Mouse (Mus musculus) heart, postnatal 36 days (tissue): Measurements from ENCODE around the gene Tenm4. TPM values are rescaled to one million over a fixed set of nuclear protein-coding genes. Genes with fewer than 3 reads are reported as not detected.

Source experiments
- DNase-seq, 2 experiments: peaks; one replicate each; pipeline ENCODE4 v3.0.0; 2021 to 2022
- intact Hi-C: fragments of 180-260 bp; cut with DNase I; formaldehyde crosslinking; loops from one replicate; pipeline ENCODE4 v1.15.1; 2025
- total RNA-seq, 2 experiments: library from RNA; stranded (reverse); gene quantifications; 2 replicates each; pipeline ENCODE4 v1.2.3; 2021

Gene Tenm4
- total RNA-seq, 2 experiments from 2014 or later, result 0.36 to 0.81 TPM

DNA sequence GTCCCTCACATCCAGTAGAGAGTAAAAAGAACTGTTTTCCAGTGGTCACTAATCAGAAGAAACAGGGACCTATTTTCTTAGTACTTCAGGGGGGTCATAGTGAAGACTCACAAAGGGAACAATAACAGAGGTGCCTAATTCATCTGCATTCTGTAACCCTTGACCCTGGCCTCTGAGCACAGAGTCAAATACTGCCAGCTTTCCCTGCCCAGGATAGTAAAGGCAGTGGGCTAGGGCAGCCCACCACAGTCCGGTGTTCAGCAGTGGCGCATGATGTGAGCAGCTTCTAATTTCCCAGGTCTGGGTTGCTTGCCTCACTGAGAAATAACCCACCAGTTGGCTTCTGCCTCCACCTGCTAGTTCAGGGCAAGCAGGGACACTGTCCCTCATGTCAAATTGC lies 221.6 kb downstream of the Tenm4 start:
- DNase-seq, result no peak
- intact Hi-C loops, result no loop called here

DNA sequence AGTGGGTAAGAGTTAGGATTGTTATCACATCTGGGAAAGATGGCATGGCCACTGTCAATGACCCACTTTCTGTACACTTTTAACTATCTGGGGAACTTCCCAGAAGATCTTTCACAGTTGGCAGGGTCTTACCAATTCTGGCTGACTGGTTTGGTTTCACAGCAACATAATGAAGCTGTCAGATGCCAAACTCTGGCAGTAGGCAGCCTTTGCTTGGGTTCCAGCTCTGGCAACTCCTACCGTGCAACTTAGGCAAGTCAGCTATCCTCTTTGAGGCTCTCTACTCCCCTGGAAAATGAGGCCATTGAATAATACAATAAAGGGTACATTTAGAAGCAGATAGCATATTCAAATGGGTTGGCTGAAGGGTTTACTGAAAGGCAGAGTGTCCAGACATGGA lies 226.9 kb downstream of the Tenm4 start:
- no peak for DNase-seq
- intact Hi-C loops, result no loop called here

DNA sequence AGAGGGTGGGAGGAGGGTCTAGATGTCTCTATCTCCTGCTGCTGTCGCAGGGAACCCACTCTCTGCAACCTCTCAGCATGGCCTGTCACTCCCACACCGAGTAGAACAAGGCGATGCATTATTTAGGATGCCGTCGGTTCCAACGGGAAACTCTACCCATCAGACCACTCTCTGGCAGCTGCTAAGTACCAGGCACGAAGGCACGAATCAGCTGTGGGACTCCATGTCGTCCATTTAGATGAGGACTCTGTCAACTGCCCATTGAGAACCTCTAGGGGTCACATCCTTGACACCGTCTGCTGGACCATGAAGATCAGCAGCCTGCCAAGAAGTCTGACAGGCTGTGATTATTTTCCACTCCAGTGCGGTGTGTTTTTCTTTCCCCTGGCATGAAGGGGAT lies 229.4 kb downstream of the Tenm4 start:
- no peak for DNase-seq
- intact Hi-C loops, result no loop called here

DNA sequence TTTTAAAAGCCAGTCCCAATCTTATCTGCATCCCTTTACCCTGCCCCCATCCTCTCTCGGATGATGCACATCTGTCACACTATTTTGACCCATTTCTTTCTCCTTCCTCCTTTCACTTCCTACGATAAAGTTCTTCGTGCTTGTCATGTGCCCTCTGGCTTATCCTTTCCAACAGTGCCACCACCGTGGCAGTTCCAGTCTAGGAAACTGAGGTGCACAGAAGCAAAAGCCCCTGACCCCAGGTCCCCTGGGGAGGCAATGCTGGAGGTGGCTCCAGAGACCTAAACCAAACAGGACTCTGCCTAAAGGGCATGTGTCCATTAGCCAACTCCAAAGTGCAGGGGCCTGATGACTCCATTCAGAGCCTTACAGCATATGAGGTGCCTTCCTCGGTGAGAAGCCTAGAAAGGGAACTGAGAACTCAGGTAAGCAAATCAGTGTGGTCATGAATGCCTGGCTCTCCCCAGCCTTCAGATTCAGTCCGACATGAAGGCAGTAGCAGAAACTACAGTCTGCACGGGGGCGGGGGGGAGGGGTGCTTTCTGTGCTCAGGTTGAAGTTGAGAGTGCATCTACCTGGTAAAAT lies 235.7 kb downstream of the Tenm4 start:
- no peak for DNase-seq
- intact Hi-C loops, result no loop called here

DNA sequence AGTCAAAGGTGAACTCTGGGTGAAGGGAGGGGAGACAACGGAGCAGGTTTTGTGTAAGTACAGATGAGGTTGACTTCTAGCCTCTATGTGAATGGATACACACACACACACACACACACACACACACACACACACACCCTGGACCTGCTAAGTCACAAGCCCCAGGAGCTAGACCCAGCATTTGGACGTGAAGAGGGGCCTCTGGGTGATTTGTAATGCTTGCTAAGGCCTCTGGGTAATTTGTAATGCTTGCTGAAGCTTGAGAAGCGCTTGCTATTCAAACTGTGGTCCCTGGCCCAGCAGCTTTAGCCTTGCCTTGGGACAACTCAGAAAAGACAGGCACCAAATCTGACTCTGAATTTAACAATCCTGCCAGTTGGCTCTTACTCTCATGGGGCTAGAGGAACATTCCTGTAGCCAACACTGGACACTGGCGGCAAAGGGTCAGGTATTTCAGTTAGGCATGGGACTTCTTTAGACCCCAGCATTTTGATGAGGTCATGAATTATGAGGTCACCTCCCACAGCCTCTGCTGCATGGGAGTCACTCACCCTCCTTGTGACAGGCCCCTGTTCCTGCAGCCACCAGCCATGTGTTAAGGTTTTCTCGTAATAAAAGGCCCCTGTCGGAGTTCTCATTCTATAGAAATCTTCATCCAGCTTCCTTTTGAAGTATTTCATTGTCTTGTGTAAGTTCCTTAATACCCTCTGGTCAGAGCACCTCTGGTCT lies 237.3 kb downstream of the Tenm4 start:
- intact Hi-C loops, result no loop called here
- no peak for DNase-seq

DNA sequence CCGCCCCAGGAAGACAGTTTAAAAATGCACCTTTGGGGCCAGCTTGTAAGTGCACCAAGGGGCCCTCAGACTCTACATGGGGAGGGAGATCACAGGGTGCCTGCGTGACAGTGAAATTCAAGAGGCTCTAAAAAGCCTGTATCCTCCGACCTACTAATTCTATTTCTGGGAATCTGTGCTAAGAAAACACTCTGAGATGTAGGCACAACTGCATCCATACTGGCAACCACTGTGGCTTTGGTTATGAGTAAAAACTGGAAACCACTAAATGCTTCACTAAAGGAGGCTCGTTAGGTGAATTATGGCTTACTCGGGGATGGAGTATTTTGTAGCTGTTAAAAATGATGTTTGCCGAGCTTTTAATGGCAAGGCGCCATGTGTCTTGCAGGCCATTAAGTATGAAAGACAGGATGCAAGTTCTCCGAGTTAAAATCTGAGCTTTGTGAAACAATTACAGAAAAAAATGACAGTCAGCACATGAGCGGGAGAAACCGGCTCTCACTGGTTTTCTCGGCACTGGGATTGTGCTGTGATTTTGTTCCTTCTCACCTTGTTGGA lies 238.4 kb downstream of the Tenm4 start:
- intact Hi-C loops, result no loop called here
- DNase-seq, result no peak

DNA sequence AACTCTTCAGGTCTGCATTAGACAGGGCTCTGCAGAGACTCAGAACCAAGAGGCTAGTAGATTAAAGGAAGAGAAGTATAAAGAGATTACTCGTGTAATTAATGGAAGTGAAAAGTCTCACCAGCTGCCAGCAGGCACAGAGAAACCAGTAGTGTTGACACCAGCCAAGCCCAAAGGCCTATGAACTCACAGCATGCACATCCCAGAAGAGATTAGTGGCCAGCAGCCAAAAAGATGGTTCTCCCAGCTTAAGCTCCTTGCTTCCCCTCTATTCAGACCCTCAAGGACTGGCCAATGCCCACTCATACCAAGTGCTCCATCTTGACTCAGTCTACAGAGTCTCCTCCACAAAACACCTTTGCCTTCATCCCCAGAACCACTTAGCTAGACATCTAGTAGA lies 242.8 kb downstream of the Tenm4 start:
- intact Hi-C loops, result no loop called here
- DNase-seq, result no peak

DNA sequence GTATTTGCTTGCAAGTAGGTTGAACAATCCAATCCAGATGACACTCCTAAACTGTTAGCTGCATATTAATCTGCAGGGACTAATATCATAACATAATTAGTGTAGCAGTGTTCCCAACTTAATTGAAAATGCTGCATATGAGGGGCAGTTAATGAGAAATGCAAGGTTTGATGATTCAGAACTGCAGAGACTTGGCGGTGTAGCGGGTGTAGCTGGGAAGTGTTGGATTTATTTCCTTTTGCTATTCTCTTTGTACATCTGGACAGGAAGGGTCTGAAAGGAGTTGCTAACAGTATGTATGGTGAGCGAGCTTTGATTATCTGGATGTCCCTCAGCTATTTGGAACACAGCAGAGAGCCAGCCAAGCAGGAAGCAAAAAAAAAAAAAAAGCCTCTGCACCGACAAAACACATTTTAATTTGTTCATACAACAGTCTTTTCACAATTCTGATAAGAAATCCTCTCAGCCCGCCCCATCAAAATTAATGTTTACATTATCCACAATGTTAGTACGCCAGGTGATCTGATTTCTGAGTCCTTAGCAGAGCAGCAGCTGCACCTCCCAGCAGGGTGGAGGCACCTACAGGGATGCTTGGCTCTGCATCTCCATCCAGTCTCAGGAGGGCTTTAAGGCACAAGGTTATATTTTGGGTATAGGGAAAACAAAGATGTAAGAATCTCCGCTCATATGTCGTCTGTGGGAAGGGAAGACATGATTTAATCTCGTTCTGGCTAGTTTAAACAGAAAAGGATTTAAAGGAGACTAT lies 243.4 kb downstream of the Tenm4 start:
- intact Hi-C loops, result no loop called here
- DNase-seq, result no peak

DNA sequence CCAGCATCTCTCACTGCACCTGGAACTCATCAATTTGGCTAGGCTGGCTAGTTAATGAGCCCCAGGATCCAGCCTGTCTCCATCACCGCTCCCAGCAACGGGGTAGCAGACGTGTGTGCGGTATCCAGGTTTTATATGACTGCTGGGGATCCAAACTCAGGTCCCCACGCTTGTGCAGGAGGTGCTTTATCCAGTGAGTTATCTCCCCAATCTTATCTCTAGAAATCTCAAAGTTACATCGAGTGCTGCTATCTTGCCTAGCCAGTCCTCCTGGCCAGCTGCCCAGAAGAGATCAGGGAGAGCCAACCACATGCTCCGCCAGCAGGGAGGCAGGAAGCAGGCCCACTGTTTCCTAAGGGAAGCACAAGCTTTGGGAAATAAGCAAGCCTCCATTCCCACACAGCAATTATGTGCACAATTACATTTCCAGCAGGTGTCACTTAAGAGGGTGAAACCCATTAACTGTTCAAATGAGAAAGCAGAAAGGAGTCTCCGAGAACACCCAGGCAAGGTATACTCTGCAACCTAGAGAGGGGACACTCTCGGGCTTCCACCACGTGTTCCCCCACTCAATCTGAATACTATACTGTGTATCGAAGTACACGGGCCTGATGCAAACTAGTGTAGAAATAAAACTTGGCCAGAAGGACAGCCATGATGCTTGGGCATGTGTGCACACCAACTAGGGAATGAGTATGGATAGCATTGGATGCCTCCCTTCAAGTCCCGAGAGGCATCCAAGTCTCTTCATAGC lies 246.4 kb downstream of the Tenm4 start:
- DNase-seq, result peak; percentile 18 to 58
- intact Hi-C loops, result no loop called here

DNA sequence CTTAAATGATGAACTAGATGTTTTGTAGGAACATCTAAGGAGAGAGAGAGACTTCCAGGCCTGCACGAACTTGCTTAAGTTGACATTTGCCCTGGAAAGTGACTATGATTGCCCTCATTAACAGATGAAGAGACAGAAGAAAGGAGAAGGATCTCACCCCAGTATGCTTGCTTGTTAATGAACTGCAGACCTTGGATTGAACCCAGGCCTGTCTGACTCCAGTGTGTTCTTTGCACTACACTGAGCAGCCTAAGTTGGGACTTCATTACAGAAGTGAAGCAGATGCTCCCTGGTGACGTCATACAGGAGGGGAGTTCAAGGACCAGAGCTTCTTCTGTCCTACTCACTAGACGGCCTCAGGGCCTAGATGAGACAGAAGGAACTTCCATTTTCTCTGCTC lies 247.1 kb downstream of the Tenm4 start:
- intact Hi-C loops, result no loop called here
- no peak for DNase-seq

DNA sequence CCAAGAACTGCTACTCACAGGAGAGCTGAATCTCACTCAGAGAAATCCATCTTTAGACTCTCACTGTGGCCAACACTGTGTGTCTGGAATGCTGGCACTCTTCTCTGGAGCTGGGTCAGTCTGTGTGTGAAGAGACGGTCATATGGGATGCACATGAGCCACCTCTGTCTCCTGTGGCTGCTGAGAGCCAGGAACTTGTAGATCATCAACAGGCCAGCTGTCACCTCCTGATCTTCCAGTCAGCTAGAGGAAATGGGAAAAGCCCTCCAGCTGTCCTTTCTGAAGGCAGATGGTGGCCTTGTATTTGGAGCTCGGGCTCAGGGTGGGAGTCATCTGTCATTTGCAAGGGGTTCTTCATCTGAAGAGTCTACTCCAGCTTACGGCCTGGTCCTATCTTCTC lies 249.0 kb downstream of the Tenm4 start:
- no peak for DNase-seq

DNA sequence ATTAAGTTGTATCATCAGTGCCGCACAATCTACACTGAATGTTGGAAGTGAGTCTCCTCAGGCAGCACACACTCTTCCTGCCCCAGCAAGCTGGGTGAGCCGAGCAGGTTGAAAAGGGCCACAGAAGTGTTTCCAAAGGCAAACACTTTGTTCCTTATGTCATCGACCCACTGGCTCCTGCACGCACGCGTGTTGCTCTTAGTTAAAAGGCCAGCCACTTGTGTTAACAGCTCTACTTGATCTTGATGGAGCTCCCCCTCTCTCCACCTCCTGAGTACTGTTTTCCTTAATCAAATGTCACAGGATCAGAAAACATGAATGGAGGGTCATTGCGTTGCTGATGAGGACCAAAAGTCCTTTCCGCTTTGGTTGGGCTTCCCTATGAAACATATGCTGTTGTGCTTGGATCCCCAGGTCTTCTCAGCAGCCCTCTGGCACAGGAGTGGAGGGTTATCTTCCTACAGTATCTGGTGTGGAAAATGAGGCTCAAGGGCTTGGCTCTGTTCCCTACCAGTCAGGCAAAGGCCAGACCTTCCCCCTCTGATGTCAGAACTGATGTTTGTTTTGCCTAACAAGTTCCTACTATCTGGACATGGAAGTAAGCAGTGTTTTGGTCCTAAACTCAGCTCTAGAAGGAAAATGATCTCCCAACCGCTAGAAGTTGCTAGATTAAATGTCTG lies 250.0 kb downstream of the Tenm4 start:
- intact Hi-C loops, result no loop called here
- peak; percentile 7 to 26 for DNase-seq

More for the DNA sequence above, 249.0 kb downstream of the Tenm4 start:
- intact Hi-C loops, result no loop called here

DNA sequence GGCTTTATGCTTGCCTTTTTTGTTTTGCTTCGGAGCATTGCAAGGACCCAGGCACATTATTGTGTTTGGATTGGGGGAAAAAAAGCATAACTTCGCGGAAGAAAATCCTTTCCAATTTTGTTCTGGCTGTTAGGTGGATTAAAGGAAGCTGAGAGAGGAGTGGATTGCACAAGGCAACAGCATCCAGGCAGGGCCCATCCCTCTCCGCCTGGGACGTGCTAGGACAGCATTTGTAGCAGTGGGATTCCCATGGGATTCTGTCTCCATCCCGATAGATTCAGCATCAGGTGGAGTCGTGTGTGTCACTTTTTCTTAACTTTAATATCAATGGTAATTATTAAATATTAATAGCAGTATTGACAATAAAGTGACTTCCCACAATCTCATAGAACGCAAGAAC lies 255.9 kb downstream of the Tenm4 start:
- intact Hi-C loops, result no loop called here
- DNase-seq, result no peak

DNA sequence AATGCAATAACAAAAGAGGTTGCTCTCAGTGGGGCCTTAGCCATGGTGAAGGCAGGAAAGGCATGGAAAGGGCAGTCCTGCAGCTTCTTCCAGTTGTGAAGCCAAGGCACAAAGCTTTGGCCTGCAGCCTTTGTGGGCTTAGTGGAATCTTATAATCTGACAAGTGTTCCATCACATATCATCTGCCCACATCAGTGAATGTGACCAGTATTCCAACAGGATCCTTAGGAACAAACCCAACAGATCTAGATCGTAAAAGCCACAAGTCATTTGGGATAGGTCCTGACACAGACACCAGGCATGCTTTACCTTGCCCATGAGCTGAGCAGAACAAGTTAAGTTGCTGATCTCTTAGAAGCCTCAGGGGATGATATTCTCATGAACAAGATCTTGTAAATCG lies 262.3 kb downstream of the Tenm4 start:
- DNase-seq, result no peak
- intact Hi-C loops, result no loop called here

DNA sequence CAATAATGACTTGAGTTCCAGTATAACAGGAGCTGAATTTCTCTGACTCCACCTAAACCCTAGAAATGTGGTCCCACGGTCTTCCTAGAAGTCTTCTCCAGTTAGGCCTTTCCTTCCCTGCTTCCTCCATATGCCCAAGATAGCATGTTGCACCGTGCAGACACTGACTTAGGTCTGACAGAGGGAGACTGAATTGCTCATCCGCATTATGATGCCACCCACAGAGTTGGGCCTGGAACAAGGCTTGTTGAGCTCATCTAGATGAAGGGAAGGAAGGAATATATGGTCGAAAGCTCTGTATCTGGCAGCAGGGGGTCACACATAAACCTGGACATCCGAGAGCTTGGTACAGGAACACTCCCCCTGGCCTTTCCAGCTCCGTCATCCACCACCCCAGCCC lies 267.3 kb downstream of the Tenm4 start:
- intact Hi-C loops, result no loop called here

DNA sequence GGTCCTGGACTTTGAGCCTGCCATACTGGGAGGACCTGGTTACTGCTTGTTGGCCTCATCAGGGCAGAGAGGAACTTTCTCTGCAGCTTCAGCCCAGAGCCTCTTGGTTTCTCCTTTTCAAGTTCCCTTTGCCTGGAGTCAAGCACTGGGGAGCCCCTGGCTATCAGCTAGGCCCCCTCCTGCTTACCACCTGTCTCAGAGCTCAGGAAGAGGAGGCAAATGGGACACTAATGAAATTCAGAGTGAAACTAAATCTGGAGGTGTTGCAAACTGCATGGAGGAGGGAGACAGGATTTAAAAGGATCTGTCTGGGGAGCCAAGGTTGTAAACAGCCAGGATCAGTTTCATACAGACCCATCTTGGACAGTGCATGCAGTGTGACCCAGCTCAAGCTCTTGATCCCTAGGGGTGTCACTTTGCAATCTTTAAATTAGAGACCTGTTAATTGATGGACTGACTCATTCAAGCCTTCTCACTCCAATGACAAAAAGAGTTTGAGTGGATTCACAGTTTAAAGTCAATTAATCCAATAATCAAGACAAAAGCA lies 269.2 kb downstream of the Tenm4 start:
- no peak for DNase-seq
- intact Hi-C loops, result no loop called here

More for the DNA sequence above, 267.3 kb downstream of the Tenm4 start:
- DNase-seq, result no peak

DNA sequence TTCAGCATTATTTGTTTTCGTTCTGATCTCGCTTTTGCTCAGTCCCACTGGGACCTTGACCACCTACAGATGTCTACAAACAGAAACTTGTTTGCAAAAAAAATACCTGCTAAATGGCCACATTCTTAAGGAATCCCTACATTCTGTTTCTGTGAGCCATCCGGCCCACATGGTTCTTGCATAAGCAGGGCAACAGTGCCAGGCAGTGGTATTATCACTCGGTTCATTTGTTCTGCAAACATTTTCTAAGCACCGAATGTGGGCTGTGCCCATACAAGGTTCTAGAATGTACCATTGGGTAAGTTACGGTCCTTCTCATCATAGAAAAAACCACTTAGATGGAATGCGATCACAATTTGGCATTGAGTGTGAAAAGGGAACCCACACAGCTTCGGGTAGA lies 274.7 kb downstream of the Tenm4 start:
- no peak for DNase-seq
- intact Hi-C loops, result no loop called here

DNA sequence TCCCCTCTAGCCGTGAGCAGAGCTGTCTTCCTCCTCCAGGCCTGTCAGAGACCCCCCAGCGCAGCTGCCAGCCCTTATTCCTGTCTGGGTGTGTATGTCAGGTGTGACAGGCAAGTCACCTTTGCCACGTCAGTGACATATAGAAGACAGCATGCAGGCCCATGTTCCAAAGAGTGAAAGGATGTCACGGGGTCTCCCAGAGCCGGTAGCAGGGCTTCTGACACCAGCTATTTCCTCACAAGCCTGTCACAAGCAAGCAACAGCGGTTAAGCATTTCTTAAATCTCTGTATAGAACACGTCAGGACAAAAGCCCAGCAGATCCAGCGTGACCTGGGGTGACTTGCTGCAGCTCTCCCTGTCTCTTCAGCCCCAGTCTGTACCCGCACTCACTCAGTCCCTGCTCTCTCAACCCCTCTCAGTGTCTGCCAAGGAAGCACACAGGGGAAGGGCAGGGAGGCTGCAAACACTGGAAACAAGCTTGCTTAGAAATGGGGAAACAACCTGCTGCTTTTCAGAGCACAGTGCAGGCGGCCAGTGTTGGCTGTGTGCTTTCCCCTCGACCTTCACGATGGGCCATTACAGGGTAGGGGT lies 276.9 kb downstream of the Tenm4 start:
- intact Hi-C loops, result no loop called here

DNA sequence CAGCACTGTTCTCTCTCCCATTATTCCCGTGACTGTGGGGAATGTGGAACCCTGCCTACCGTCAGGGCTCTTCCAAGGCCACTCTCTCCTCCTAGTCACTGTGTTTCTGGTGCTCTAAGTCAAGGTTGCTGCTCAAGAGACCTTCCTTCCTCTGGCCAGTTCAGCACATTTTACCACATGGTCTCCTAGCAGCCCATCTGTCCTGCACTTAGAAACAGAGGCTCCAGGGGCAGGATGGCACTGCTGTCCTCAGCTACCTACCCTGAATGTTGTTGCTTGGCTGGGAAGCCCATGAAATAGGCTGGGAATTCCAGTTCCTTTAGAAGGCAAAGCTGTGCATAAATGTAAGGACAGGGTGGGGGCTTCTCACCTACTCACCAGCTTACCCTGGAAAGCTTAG lies 284.9 kb downstream of the Tenm4 start:
- intact Hi-C loops, result no loop called here

More for the DNA sequence above, 276.9 kb downstream of the Tenm4 start:
- no peak for DNase-seq

DNA sequence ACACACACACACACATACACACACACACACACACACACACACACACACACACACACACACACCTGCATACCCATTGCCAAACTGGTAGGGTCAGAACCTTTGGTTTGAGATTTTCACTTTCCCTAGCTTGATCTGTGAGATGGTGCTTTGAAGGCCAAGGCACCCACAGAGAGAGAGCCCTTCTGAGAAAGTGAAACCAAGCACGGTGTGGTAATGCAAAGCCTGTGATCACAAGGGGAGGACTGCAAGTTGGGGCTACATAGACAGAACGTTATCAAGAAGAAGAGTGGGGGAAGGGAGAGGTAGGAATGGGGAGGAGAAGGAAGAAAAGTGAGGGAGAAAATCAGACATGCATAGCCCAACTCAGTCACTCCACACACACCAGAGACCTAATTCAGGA lies 285.6 kb downstream of the Tenm4 start:
- intact Hi-C loops, result no loop called here
- no peak for DNase-seq

More for the DNA sequence above, 284.9 kb downstream of the Tenm4 start:
- no peak for DNase-seq
